In the genomic region with DNA sequence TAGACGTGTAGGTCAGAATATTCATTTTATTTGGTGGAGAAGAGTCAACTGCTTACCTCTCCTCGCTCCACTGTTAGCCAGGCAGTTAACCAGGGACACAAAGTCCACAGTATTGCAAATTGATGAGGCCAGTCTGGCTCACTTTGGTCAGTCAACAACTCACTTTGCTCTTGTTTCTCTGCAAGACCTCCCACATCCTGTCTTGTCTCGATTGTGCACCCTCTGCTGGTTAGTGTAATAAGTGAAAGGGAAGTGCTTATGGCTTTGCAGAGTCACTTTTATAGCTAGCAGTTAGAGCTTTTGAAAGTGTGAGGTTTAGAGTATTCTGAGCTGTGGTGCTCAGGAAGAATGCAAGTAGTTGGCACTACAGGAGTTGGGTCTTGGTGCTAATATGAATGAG, we compare ENCODE assay signal across 9 mouse cellular contexts. TPM values are rescaled to one million over a fixed set of nuclear protein-coding genes. Genes with fewer than 3 reads are reported as not detected.
DNase-seq lines count a peak whose midpoint lies in the region; ATAC-seq and TF ChIP-seq lines count a peak whose summit lies in the region.
"Had no signal": no experiment of that assay in that cellular context is flagged by ENCODE, and none has a peak within 500 bp of the region (broad histone marks: within the 10 kb centered on the region; RNA-seq: fewer than 3 reads in every experiment).

No protein-coding gene starts in this region.

- TF ChIP-seq CTCF in lung, embryonic 14.5 days (IDR thresholded peaks at IDR 0.05; ENCODE audit: low read depth), result peak; percentile 68

- no peak overlapping the region for H3K9ac ChIP-seq in embryonic facial prominence, embryonic 11.5 days (replicated peaks; ENCODE audit: low read length)
- no peak overlapping the region for H3K9ac ChIP-seq in intestine, embryonic 16.5 days (ENCODE audit: low read depth, low read length)
- H3K9ac ChIP-seq in lung, embryonic 14.5 days, result no peak overlapping the region
- H3K9ac ChIP-seq: hindbrain, embryonic 15.5 days had no signal

- peak; percentile 41 for DNase-seq in embryonic facial prominence, embryonic 11.5 days (ENCODE audit: low spot score)
- no peak for DNase-seq in embryonic facial prominence, embryonic 10.5 days (ENCODE audit: low spot score)
- peak; percentile 28 for DNase-seq in urinary bladder, postnatal 25 days (ENCODE audit: low spot score)
- no peak for DNase-seq in urinary bladder, postnatal 4 days (ENCODE audit: low spot score in 2 of 2)
- DNase-seq in lung, embryonic 14.5 days, result peak; percentile 77
- peak; percentile 67 for DNase-seq in thymus, postnatal 14 days
- DNase-seq in cerebellum, adult 9-10 months, result no peak

- H3K4me3 ChIP-seq in embryonic facial prominence, embryonic 11.5 days (ENCODE audit: low read depth, low read length), result no peak overlapping the region
- no peak overlapping the region for H3K4me3 ChIP-seq in embryonic facial prominence, embryonic 10.5 days
- no peak overlapping the region for H3K4me3 ChIP-seq in intestine, embryonic 16.5 days (ENCODE audit: low read length)
- H3K4me3 ChIP-seq in lung, embryonic 14.5 days (ENCODE audit: low read depth, low read length), result no peak overlapping the region
- H3K4me3 ChIP-seq: hindbrain, embryonic 15.5 days had no signal

- no peaks in the 10 kb centered on the region for H3K36me3 ChIP-seq in embryonic facial prominence, embryonic 11.5 days (replicated peaks; ENCODE audit: control insufficient read depth, insufficient read depth, low read depth, low read length)
- H3K36me3 ChIP-seq in embryonic facial prominence, embryonic 10.5 days (replicated peaks), result no peaks in the 10 kb centered on the region
- no peaks in the 10 kb centered on the region for H3K36me3 ChIP-seq in intestine, embryonic 16.5 days (ENCODE audit: control insufficient read depth, insufficient read depth, low read length)
- H3K36me3 ChIP-seq in lung, embryonic 14.5 days (ENCODE audit: insufficient read depth), result no peaks in the 10 kb centered on the region
- H3K36me3 ChIP-seq: hindbrain, embryonic 15.5 days had no signal

- no peaks in the 10 kb centered on the region for H3K27me3 ChIP-seq in embryonic facial prominence, embryonic 11.5 days (ENCODE audit: control insufficient read depth, insufficient read depth, low read length)
- no peaks in the 10 kb centered on the region for H3K27me3 ChIP-seq in embryonic facial prominence, embryonic 10.5 days (replicated peaks; ENCODE audit: low read depth, poor library complexity, severe bottlenecking)
- no peaks in the 10 kb centered on the region for H3K27me3 ChIP-seq in intestine, embryonic 16.5 days (replicated peaks; ENCODE audit: control insufficient read depth, insufficient read depth, low read length)
- no peaks in the 10 kb centered on the region for H3K27me3 ChIP-seq in lung, embryonic 14.5 days (ENCODE audit: insufficient read depth, low read length)
- H3K27me3 ChIP-seq: hindbrain, embryonic 15.5 days had no signal

- no peaks in the 10 kb centered on the region for H3K4me1 ChIP-seq in embryonic facial prominence, embryonic 11.5 days (ENCODE audit: control insufficient read depth, insufficient read depth, low read length)
- no peaks in the 10 kb centered on the region for H3K4me1 ChIP-seq in embryonic facial prominence, embryonic 10.5 days
- H3K4me1 ChIP-seq in intestine, embryonic 16.5 days (ENCODE audit: control insufficient read depth, insufficient read depth, low read length), result no peaks in the 10 kb centered on the region
- no peaks in the 10 kb centered on the region for H3K4me1 ChIP-seq in lung, embryonic 14.5 days (ENCODE audit: insufficient read depth)
- H3K4me1 ChIP-seq: hindbrain, embryonic 15.5 days had no signal

- H3K9me3 ChIP-seq in embryonic facial prominence, embryonic 11.5 days (replicated peaks; ENCODE audit: control insufficient read depth, low read length), result no peaks in the 10 kb centered on the region
- H3K9me3 ChIP-seq in embryonic facial prominence, embryonic 10.5 days, result peaks cover 4% of the 10 kb centered on the region; the same call in 1 of the 2 replicates
- H3K9me3 ChIP-seq in intestine, embryonic 16.5 days (ENCODE audit: control insufficient read depth, low read length), result no peaks in the 10 kb centered on the region
- H3K9me3 ChIP-seq in lung, embryonic 14.5 days (ENCODE audit: low read depth, low read length), result no peaks in the 10 kb centered on the region
- H3K9me3 ChIP-seq: hindbrain, embryonic 15.5 days had no signal

- H3K4me2 ChIP-seq in embryonic facial prominence, embryonic 11.5 days (ENCODE audit: low read depth, low read length), result no peak overlapping the region
- H3K4me2 ChIP-seq in intestine, embryonic 16.5 days (ENCODE audit: low read depth, low read length), result no peak overlapping the region
- no peak overlapping the region for H3K4me2 ChIP-seq in lung, embryonic 14.5 days
- H3K4me2 ChIP-seq: hindbrain, embryonic 15.5 days had no signal

- H3K27ac ChIP-seq in embryonic facial prominence, embryonic 11.5 days (replicated peaks; ENCODE audit: low read depth, low read length), result no peak overlapping the region
- H3K27ac ChIP-seq in embryonic facial prominence, embryonic 10.5 days (replicated peaks), result no peak overlapping the region
- H3K27ac ChIP-seq in intestine, embryonic 16.5 days (ENCODE audit: low read length), result no peak overlapping the region
- H3K27ac ChIP-seq in lung, embryonic 14.5 days (ENCODE audit: low read depth), result no peak overlapping the region
- H3K27ac ChIP-seq: hindbrain, embryonic 15.5 days had no signal

- WGBS in embryonic facial prominence, embryonic 11.5 days, result 60% methylated on average over 3 of the region's 3 CpGs
- 68% methylated on average over 3 of the region's 3 CpGs for WGBS in embryonic facial prominence, embryonic 10.5 days
- 52% methylated on average over 3 of the region's 3 CpGs for WGBS in intestine, embryonic 16.5 days
- WGBS in lung, embryonic 14.5 days, result 60% methylated on average over 3 of the region's 3 CpGs

- no peak for ATAC-seq in embryonic facial prominence, embryonic 11.5 days (replicated peaks; ENCODE audit: insufficient number of reproducible peaks, low FRiP score, low TSS enrichment, low read depth)
- ATAC-seq in intestine, embryonic 16.5 days, result peak; percentile 68
- peak; percentile 45; the same call in 1 of the 2 replicates for ATAC-seq in lung, embryonic 14.5 days (ENCODE audit: insufficient read depth)

RNA-seq across cellular contexts. Expression of gene Btbd18, which starts 1.4 kb away (rescaled TPM):
- 0.07 TPM in 2 replicates for polyA plus RNA-seq in embryonic facial prominence, embryonic 11.5 days (2014; fragmentation: Nextera tagmentation; extraction: Ambion mirVana)
- polyA plus RNA-seq in embryonic facial prominence, embryonic 10.5 days (2016; fragmentation: Nextera tagmentation; extraction: Ambion mirVana), result 0.14 and 0.41 TPM in 2 replicates
- 0.07 and 0.12 TPM in 2 replicates for polyA plus RNA-seq in intestine, embryonic 16.5 days (2015; fragmentation: Nextera tagmentation; extraction: Ambion mirVana)
- 0.22 and 0.39 TPM in 2 replicates for polyA plus RNA-seq in lung, embryonic 14.5 days (2014; fragmentation: Nextera tagmentation; extraction: Ambion mirVana)

RNA-seq across cellular contexts. Expression of gene Ctnnd1, which starts 9.7 kb away (rescaled TPM):
- polyA plus RNA-seq in embryonic facial prominence, embryonic 11.5 days (2014; fragmentation: Nextera tagmentation; extraction: Ambion mirVana), result 39.3 and 40.6 TPM in 2 replicates
- 43.3 and 44.3 TPM in 2 replicates for polyA plus RNA-seq in embryonic facial prominence, embryonic 10.5 days (2016; fragmentation: Nextera tagmentation; extraction: Ambion mirVana)
- polyA plus RNA-seq in intestine, embryonic 16.5 days (2015; fragmentation: Nextera tagmentation; extraction: Ambion mirVana), result 57.2 and 64.1 TPM in 2 replicates
- 59.9 and 63.3 TPM in 2 replicates for polyA plus RNA-seq in lung, embryonic 14.5 days (2014; fragmentation: Nextera tagmentation; extraction: Ambion mirVana)

RNA-seq across cellular contexts. Expression of gene Selenoh, which starts 10.3 kb away (rescaled TPM):
- polyA plus RNA-seq in embryonic facial prominence, embryonic 11.5 days (2014; fragmentation: Nextera tagmentation; extraction: Ambion mirVana), result 446 and 475 TPM in 2 replicates
- polyA plus RNA-seq in embryonic facial prominence, embryonic 10.5 days (2016; fragmentation: Nextera tagmentation; extraction: Ambion mirVana), result 505 and 520 TPM in 2 replicates
- 184 and 206 TPM in 2 replicates for polyA plus RNA-seq in intestine, embryonic 16.5 days (2015; fragmentation: Nextera tagmentation; extraction: Ambion mirVana)
- 419 and 427 TPM in 2 replicates for polyA plus RNA-seq in lung, embryonic 14.5 days (2014; fragmentation: Nextera tagmentation; extraction: Ambion mirVana)

RNA-seq across cellular contexts. Expression of gene Gm28635, which starts 17.6 kb away (rescaled TPM):
- not detected in 2 replicates for polyA plus RNA-seq in embryonic facial prominence, embryonic 11.5 days (2014; fragmentation: Nextera tagmentation; extraction: Ambion mirVana)
- not detected in 2 replicates for polyA plus RNA-seq in embryonic facial prominence, embryonic 10.5 days (2016; fragmentation: Nextera tagmentation; extraction: Ambion mirVana)
- polyA plus RNA-seq in intestine, embryonic 16.5 days (2015; fragmentation: Nextera tagmentation; extraction: Ambion mirVana), result not detected in 2 replicates
- not detected in 2 replicates for polyA plus RNA-seq in lung, embryonic 14.5 days (2014; fragmentation: Nextera tagmentation; extraction: Ambion mirVana)
- polyA plus RNA-seq: hindbrain, embryonic 15.5 days had no signal

RNA-seq across cellular contexts. Expression of gene Med19, which starts 17.9 kb away (rescaled TPM):
- polyA plus RNA-seq in embryonic facial prominence, embryonic 11.5 days (2014; fragmentation: Nextera tagmentation; extraction: Ambion mirVana), result 62.1 and 68.2 TPM in 2 replicates
- polyA plus RNA-seq in embryonic facial prominence, embryonic 10.5 days (2016; fragmentation: Nextera tagmentation; extraction: Ambion mirVana), result 45.3 and 46.4 TPM in 2 replicates
- polyA plus RNA-seq in intestine, embryonic 16.5 days (2015; fragmentation: Nextera tagmentation; extraction: Ambion mirVana), result 29.0 and 31.6 TPM in 2 replicates
- 44.8 and 45.4 TPM in 2 replicates for polyA plus RNA-seq in lung, embryonic 14.5 days (2014; fragmentation: Nextera tagmentation; extraction: Ambion mirVana)

Comparison
In these comparisons a context has a peak if more than half of its experiments do, and no peak if none do; other contexts are left out.
1. DNase-seq: peak in embryonic facial prominence, embryonic 11.5 days (single experiment), urinary bladder, postnatal 25 days (single experiment), lung, embryonic 14.5 days (single experiment) and thymus, postnatal 14 days (single experiment); none in embryonic facial prominence, embryonic 10.5 days (single experiment), urinary bladder, postnatal 4 days (0 of 2) and cerebellum, adult 9-10 months (single experiment).